Mouse (Mus musculus): ENCODE data around the gene Gm3633.
"Not testable (repeated sequence)": the region's sequence is repeated elsewhere in the genome, so short reads cannot be mapped to it uniquely, and the experiment has no call there.

- not testable (repeated sequence) for TF ChIP-seq CTCF (IDR thresholded peaks at IDR 0.05; ENCODE audit: low read depth, low read length); POLR2A (IDR thresholded peaks at IDR 0.05; ENCODE audit: insufficient read depth, low read length); EP300 (IDR thresholded peaks at IDR 0.05; ENCODE audit: insufficient read depth, low read depth, low read length)
Measured at GRCm38 (mm10) chr14:42641817-42642216, at the start of gene Gm3633.
